Mouse (Mus musculus): Measurements from ENCODE around the gene Ppp1r12c.

Ppp1r12c gene

DNA sequence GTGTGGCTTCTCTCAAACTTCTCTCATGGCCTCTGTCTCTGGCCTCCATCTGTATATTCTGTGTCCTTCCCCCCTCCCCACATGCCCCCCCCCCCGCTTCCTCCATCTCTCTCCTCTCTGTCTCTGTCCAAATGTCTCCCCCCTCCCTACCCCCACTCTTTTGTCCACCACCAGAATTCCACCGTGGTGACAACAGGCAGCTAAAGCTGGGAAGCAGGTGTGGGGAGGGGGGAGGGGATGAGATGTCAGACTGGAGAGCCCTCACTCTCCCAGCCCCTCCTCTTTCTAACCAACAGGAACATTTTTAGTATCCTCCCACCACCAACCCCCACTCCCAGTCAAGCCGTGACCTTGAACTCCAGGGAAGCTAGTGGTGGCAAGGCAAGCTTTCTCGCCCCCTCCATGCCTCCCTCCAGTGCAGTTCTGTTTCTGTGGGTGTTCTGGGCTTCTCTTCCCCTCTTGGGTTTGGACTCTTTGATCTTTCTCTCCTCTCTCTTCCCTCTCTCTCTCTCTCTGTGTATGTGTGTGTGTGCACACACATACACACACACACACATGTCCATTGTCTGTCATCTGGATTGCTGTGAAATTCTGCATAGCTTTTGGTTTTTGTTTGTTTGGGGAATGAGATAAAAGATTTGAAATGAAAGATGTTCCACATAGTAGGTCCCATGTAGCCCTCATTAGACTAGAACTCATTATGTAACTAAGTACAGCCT is 15.0 kb upstream of the Ppp1r12c start, which contains the start of gene Tnnt1:
Gene Tnnt1, minus strand, starts transcription at position 51 of the 719 bp plus-strand sequence.
- DNase-seq (ENCODE audit: low spot score): no peak

GRCm38 (mm10) chr7:4515853-4516252 is 14.4 kb upstream of the Ppp1r12c start:
- no peak for DNase-seq (ENCODE audit: low spot score)

GRCm38 (mm10) chr7:4513829-4514712 is 12.6 kb upstream of the Ppp1r12c start:
- no peak for DNase-seq (ENCODE audit: low spot score)

- peak; percentile 50 for DNase-seq (ENCODE audit: low spot score)
These were observed 11.8 kb upstream of the Ppp1r12c start for GRCm38 (mm10) chr7:4513236-4513635.

DNA sequence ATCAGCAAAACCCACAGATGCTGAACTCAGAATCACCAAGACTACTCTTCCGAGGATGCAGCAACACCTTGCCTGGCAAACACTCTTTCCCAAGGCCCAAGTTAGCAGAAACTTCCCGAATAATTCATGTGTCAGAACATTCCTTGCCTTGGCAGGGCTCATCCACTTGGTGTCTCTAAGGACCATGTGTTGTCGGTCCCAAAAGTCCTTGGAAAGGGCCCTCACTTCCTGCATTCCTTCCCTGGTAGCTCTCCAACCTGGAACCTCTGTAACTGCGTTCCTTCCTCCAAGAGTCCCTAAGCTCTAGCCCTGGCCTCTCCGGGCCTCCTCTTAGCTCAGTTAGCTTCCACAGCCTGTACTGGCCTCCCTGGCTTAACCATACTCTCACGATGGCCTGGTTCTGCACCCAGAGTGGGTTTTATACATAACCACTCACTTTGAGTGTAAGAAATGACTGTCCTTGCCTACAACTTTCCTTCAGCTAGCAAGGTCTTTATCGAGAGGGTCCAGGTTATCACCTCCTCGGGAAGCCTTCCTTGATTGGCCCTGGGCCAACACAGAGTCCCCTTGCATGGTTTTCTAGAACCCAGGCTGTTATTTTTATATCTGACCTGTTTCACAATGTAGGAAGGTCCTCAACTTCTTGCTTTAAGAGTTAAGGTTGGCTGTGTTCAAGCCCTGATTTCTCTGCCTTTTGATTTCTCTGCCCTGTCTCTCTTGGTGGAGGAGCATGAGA is 10.2 kb upstream of the Ppp1r12c start:
- peak; percentile 41 for DNase-seq (ENCODE audit: low spot score)

DNA sequence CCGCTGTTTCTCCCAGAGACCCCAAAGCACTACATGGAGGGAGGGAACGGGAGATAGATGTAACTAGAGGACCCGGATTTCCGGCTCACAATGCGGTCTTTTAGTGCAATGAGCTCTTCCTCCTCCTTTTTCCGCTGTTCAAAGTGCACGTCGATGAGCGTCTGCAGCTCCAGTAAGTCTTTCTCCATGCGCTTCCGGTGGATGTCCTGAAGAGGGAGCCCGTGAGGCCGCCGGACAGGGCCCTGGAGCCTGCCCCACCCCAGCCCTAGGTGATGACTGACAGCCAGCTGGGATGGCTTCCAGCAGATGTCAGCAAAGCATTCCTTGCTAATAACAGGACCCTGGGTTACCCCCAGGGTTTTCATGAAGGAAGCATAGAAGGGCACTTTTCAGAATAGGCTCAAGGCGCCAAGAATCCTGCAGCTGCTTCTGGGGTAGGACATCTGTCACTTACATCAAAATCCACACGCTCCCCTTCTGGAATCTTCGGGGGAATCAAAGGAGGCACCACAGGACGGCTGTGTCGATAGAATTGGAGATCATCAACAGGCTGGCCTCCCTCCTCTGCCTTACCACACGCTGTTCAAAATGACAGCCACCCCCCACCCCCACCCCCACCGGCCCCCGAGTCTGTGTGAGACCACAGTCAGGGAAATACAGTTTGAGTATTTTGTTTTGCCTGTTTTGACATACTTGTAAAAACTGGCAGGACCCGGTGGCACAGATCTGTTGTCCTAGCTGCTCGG is 8.6 kb upstream of the Ppp1r12c start:
- peak; percentile 87 for DNase-seq (ENCODE audit: low spot score)

DNA sequence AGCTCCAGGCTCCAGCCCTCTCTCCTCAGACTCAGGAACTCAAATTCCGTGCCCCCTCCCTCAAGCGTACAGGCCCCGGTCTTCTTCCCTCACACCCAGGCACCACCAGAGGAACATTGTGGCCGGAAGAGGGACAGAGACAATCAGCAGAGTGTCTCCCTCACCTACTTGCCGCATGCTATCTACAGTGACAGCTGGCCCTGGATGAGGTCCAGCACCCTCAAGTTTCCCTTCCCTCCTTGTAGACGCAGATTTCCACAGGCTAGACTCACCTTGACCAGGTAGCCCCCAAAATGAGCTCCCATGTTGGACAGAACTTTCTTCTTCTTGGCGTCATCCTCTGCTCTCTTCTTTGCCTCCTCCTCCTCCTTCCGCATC is 7.2 kb upstream of the Ppp1r12c start:
- no peak for DNase-seq (ENCODE audit: low spot score)

GRCm38 (mm10) chr7:4508062-4508738 is 6.7 kb upstream of the Ppp1r12c start:
- no peak for DNase-seq (ENCODE audit: low spot score)

- DNase-seq (ENCODE audit: low spot score): no peak
These were observed 5.7 kb upstream of the Ppp1r12c start for GRCm38 (mm10) chr7:4507220-4507619.

GRCm38 (mm10) chr7:4504646-4505435 is 3.4 kb upstream of the Ppp1r12c start:
- no peak for DNase-seq (ENCODE audit: low spot score)

DNA sequence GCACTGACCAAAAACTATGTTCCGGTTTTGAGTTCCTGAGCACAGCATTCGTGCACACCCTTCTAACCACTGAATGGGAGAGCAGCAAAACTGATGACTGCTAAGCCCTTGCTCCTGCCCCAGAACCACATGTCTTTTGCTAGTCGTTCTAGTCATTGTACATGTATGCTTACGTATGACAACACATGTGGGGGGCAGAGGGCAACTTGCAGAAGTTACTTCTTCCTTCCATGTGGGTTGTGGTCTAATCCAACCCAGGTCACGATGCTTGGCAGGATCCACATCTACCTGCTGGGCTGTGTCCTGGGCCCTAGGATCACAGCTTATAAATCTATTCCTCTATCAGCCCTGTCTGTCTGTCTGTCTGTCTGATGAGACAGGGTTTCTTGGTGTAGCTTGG is 2.4 kb upstream of the Ppp1r12c start:
- no peak for DNase-seq (ENCODE audit: low spot score)

DNA sequence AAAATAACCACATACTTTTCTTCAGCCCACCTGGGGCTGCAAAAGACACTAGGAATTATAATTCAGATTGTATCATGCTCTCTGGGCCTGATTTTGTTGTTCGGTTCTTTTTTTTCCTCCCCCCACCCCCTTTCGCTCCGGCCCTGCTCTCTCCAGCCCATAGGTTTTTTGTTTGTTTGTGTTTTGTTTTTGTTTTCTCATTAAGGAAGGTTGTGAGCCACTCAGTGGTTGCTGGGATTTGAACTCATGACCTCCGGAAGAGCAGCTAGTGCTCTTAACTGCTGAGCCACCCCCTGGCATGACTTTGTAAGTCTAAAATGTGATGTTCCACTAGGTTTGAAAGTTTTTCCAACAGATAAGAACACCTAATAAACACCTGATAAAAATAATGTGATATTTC is 1.6 kb upstream of the Ppp1r12c start:
- no peak for DNase-seq (ENCODE audit: low spot score)

DNA sequence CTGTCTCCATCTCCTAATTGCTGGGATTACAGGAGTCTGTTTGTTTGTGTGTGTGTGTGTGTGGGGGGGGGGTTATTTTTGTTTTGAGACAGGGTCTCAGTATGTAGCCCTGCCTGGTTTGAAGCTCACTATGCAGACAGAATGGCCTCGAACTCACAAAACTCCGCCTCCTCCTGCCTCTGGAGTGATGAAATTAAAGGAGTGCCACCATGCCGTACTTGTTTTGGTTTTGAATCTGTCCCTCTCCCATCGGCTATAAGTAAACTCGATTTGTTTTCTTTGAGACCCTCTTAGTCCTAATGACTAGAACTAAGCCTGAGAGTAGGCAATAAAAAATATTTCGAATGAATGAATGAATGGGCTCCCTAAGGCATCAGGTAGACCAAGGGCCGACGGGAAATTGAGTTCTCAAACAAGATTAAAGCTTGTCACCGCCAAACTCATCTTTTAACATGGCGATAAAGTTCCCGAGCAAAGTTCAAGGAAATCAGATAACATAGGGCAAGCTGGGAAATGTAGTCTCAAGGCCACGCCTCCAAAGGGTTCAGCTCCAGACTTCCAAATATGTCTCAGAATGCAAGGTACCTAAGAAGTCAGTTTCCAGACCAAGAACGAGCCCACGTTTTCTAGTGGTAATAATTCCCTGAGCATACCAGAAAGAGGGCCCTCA is 1.1 kb upstream of the Ppp1r12c start:
- peak; percentile 73 for DNase-seq (ENCODE audit: low spot score)

DNA sequence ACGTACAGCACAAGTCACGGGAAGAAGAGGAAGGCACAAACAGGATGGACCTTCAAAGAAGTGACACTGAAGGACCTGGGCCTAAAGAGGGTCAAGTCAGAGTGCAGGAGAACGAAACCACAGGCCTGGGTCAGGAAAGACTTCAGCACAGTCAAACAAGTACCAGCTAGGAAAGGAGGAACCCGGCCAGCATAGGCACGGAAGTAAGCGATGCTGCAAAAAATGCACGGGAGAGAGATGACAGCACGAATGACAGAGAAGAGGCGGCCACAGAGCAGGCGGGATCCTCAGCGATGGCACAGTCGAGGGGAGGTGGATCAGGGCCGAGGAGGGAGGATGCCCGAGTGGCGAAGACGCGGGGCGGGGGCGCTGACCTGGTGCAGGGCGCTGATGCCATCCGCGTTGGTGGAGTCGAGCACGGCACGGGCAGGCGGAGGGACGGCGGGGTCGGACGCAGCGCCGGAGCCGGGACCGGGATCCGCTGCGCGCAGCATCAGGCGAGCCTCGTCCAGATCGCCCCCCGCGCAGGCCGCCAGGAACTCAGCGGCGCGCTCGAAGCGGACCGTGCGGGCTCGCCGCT is 498 bp downstream of the Ppp1r12c start:
- peak; percentile 47 for DNase-seq (ENCODE audit: low spot score)

GRCm38 (mm10) chr7:4499034-4499433 is 2.4 kb downstream of the Ppp1r12c start:
- no peak for DNase-seq (ENCODE audit: low spot score)

DNA sequence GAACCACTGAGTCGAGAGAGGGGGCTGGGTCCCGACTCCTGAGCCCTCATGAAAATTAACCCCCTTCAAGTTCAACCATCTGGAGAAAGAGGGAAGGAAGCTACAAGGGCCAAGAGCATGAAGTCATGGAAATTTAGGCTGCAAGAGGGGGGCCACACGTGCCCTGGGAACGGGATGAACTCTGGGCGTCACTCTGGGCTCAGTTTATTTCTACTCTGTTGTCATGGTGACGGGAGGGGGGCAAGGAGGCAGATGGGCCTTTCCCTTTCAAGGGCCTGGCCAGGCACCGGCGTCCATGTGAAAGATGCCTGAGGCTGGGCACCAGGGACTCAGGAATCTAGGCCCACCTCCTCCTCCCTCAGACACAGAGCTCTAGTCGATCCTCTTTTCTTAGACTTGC is 3.2 kb downstream of the Ppp1r12c start:
- peak; percentile 89 for DNase-seq (ENCODE audit: low spot score)

DNA sequence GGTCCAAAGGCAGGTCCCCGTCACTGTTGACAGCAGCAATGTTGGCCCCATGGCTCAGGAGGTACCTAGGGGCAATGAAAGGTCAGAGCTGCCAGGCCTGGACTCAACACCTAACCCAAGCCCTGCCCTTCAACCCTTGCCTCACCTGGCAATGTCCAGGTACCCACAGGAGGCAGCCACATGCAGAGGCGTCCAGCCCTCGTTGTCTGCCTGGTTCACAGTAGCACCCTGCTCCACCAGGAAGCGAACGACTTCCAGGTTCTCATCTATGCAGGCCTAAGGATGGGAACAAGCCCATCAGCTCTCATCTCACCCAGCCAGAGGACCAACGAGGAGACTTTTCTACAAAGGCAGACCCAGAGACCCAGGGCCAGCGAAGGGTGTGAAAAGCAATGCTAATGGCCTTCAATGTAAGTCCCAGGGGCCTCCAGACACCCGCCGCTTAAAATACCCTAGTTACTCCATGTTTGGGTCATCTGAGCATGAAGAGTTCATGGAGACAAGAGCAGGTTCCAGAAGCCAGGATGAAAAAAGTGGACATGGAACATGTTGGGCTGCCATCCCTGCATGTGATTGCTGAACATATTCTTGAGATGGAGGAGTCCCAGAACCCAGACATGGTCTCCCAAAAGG is 4.1 kb downstream of the Ppp1r12c start:
- DNase-seq (ENCODE audit: low spot score): no peak

DNA sequence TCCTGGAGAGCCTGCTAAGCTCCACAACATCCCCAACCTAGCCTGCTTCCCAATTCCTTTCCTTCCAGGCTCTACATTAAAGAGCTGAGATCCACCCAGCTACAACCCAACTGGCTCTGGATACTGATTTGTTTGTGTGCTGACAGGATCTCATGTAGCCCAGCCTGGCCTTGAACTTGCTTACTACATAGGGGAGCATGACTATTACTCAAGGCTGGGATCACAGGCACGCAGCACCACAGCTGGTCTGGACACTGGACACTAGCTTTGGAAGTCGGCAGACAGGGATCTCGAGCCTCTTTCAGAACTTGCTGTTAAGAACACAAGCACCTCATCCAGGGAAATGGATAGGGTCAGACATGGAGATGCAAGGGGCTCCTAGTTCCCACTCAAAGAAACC is 5.0 kb downstream of the Ppp1r12c start:
- no peak for DNase-seq (ENCODE audit: low spot score)

- no peak for DNase-seq (ENCODE audit: low spot score)
These were observed 7.5 kb downstream of the Ppp1r12c start for GRCm38 (mm10) chr7:4493991-4494390.

Data from lung, postnatal 25 days (tissue).